In the genomic region with DNA sequence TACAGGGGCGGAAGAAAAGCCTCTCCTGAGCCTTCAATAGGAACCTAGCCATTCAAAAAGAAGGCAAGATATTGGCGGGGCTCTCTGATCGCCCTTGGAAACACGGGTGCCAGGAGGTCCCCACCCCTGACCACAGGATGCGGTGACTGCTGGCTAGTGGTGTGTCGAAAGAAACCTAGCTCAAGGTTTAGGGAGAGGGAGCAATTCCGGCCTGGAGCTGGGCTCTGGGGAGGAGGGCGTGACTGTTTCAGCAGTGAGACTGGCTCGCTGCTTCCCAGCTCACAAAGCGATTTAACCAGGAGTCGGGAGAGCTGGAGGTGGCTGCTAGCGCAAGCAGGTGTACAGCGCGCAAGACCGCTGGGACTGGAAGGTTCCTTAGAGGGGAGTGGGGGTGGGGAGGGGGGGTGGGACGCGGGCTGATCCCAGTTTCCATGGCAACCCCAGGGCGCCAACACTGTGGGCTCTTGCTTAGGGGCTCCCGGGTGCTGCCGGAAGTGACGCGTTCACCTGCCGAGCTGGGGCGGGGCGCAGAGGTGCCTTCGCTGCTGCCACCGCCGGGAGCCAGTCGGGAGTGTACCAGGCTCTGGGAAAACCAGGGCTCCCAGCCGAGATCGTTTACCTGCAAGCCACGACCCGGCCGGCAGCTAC, we compare ENCODE assay signal across 8 mouse cellular contexts. TPM values are rescaled to one million over a fixed set of nuclear protein-coding genes. Genes with fewer than 3 reads are reported as not detected.
DNase-seq lines count a peak whose midpoint lies in the region; ATAC-seq and TF ChIP-seq lines count a peak whose summit lies in the region.

A gene (plus strand): TSS at position 307 of the 648 bp plus-strand sequence.

- H3K4me3 ChIP-seq in bone marrow macrophage, adult 2 months (ENCODE audit: insufficient read depth, low read length), result peak within 1 kb of the TSS; percentile 56
- H3K4me3 ChIP-seq in forebrain, embryonic 10.5 days, result peak within 1 kb of the TSS; percentile 96
- H3K4me3 ChIP-seq in liver, embryonic 13.5 days (replicated peaks), result peak within 1 kb of the TSS; percentile 63

- DNase-seq in CD4-positive, CD25-positive, alpha-beta regulatory T cell, adult 2 months (ENCODE audit: low read depth, low spot score), result peak; percentile 68
- peak; percentile 93 for DNase-seq in forebrain, embryonic 10.5 days (ENCODE audit: extremely low spot score, low spot score)
- DNase-seq in heart, postnatal 10 days, result peak; percentile 72 to 74
- DNase-seq in kidney, postnatal 25 days, result peak; percentile 86 to 95
- peak; percentile 11 for DNase-seq in liver, embryonic 13.5 days
- peak; percentile 12 to 26 for DNase-seq in natural killer cell, adult 2 months (ENCODE audit: low spot score in 2 of 2)
- peak; percentile 76 for DNase-seq in testis, postnatal 10 days (ENCODE audit: low spot score)

- H3K4me1 ChIP-seq in bone marrow macrophage, adult 2 months (ENCODE audit: control insufficient read depth, insufficient read depth, low read length), result no peaks in the 10 kb centered on the region
- peaks cover 47% of the 10 kb centered on the region for H3K4me1 ChIP-seq in forebrain, embryonic 10.5 days
- H3K4me1 ChIP-seq in liver, embryonic 13.5 days (replicated peaks), result peaks cover 8% of the 10 kb centered on the region; the same call in 1 of the 2 replicates

- peak within 1 kb of the TSS; percentile 77 for H3K4me2 ChIP-seq in liver, embryonic 13.5 days

- H3K9me3 ChIP-seq in forebrain, embryonic 10.5 days, result no peaks in the 10 kb centered on the region
- H3K9me3 ChIP-seq in liver, embryonic 13.5 days (replicated peaks), result no peaks in the 10 kb centered on the region

- peak; percentile 79 for ATAC-seq in liver, embryonic 13.5 days (ENCODE audit: low read depth)

- peaks cover 29% of the 10 kb centered on the region for H3K36me3 ChIP-seq in forebrain, embryonic 10.5 days (replicated peaks)
- no peaks in the 10 kb centered on the region for H3K36me3 ChIP-seq in liver, embryonic 13.5 days

- H3K27ac ChIP-seq in bone marrow macrophage, adult 2 months (ENCODE audit: insufficient read depth, low read depth, low read length), result no peak within 1 kb of the TSS
- peak within 1 kb of the TSS; percentile 97 for H3K27ac ChIP-seq in forebrain, embryonic 10.5 days
- peak within 1 kb of the TSS; percentile 58; the same call in 1 of the 2 replicates for H3K27ac ChIP-seq in liver, embryonic 13.5 days

- no peak for TF ChIP-seq CTCF in bone marrow macrophage, adult 2 months (IDR thresholded peaks at IDR 0.05; ENCODE audit: low read depth, low read length)

- H3K9ac ChIP-seq in liver, embryonic 13.5 days, result peak within 1 kb of the TSS; percentile 70

- WGBS in forebrain, embryonic 10.5 days, result under 1% methylated on average over 34 of the region's 34 CpGs
- under 1% methylated on average over 34 of the region's 34 CpGs for WGBS in liver, embryonic 13.5 days (ENCODE audit: insufficient replicate concordance)

- no peak for TF ChIP-seq POLR2A in bone marrow macrophage, adult 2 months (IDR thresholded peaks at IDR 0.05; ENCODE audit: borderline replicate concordance, low read depth, low read length)

- no peaks in the 10 kb centered on the region for H3K27me3 ChIP-seq in forebrain, embryonic 10.5 days (ENCODE audit: poor library complexity, severe bottlenecking)
- H3K27me3 ChIP-seq in liver, embryonic 13.5 days, result peaks cover 49% of the 10 kb centered on the region

- intact Hi-C loops in heart, postnatal 10 days (cut with DNase I), result loop anchor here (5.0 kb wide), 1 partner anchor 34 kb away; no protein-coding TSS in a partner anchor

RNA-seq across cellular contexts. Expression of the gene that starts here (rescaled TPM):
- polyA plus RNA-seq in bone marrow macrophage, adult 2 months (2012; ENCODE audit: insufficient read depth, insufficient read length, missing spikeins), result not detected in 2 replicates
- 60.7 and 67.8 TPM in 2 replicates for polyA plus RNA-seq in forebrain, embryonic 10.5 days (2016; fragmentation: Nextera tagmentation; extraction: Ambion mirVana)
- total RNA-seq in heart, postnatal 10 days (2021), result 10 to 100 TPM; 41.4 to 48.1 TPM
- 12.0 and 17.7 TPM in 2 replicates for polyA plus RNA-seq in liver, embryonic 13.5 days (2015; fragmentation: Nextera tagmentation; extraction: Ambion mirVana)

Comparison
In these comparisons a context has a peak if more than half of its experiments do, and no peak if none do; other contexts are left out.
1. DNase-seq: peak in every context shown above with its lines; median percentile 93 in forebrain, embryonic 10.5 days; 90 in kidney, postnatal 25 days; 76 in testis, postnatal 10 days; 73 in heart, postnatal 10 days; 68 in CD4-positive, CD25-positive, alpha-beta regulatory T cell, adult 2 months; 19 in natural killer cell, adult 2 months; 11 in liver, embryonic 13.5 days.